Mouse (Mus musculus): ENCODE data around the gene Arsb. TPM values are rescaled to one million over a fixed set of nuclear protein-coding genes. Genes with fewer than 3 reads are reported as not detected.

Arsb gene
- polyA plus RNA-seq (2014; fragmentation: Illumina TruSeq; extraction: RNeasy Lipid Tissue Mini Kit (QIAGEN cat#74804); ENCODE audit: insufficient read depth, low read depth, low replicate concordance): 10.8 TPM

DNA sequence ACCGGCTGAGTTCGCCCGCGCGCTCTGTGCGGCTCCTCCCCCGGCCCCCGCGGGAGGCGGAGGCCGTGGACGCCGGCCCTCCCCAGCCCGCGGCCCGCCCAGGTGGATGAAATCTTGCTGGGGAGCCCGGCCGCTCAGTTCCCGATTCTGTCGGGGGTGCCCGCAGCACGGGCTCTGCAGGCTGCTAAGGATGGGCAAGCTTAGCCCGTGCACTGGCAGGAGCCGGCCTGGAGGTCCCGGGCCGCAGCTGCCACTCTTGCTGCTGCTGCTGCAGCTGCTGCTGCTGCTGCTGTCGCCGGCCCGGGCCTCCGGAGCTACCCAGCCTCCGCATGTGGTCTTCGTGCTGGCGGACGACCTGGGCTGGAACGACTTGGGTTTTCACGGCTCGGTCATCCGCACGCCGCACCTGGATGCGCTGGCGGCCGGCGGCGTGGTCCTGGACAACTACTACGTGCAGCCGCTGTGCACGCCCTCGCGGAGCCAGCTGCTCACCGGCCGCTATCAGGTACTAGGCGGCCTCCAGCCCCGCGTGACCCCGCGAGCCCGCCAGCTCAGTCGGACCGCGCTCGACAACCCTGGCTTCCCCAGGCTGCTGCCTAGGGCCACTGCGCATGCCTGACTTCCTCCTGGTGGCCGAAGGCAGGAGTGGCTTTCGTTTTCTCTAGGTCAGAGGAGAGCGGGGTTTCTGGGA, at the start of gene Arsb:
TSS of gene Arsb (plus strand) at position 43 of the 691 bp plus-strand sequence.

Other genes with a start within 250 kb of the Arsb start
- not detected for gene Bhmt, start 133.7 kb upstream of the Arsb start, polyA plus RNA-seq (2014; fragmentation: Illumina TruSeq; extraction: RNeasy Lipid Tissue Mini Kit (QIAGEN cat#74804); ENCODE audit: insufficient read depth, low read depth, low replicate concordance)
- gene Bhmt2, start 97.3 kb upstream of the Arsb start, polyA plus RNA-seq (2014; fragmentation: Illumina TruSeq; extraction: RNeasy Lipid Tissue Mini Kit (QIAGEN cat#74804); ENCODE audit: insufficient read depth, low read depth, low replicate concordance): not detected
- not detected for gene Dmgdh, start 97.2 kb upstream of the Arsb start, polyA plus RNA-seq (2014; fragmentation: Illumina TruSeq; extraction: RNeasy Lipid Tissue Mini Kit (QIAGEN cat#74804); ENCODE audit: insufficient read depth, low read depth, low replicate concordance)